Mouse (Mus musculus) ovary, postnatal 10 days (tissue): ENCODE data around the gene Smarca4.

ENCODE experiments used
- DNase-seq: peaks from one replicate; pipeline ENCODE4 v3.0.0; 2022; ENCODE audit warnings: low spot score

The Smarca4 gene

GRCm38 (mm10) chr9:21752252-21752792 lies 136.4 kb downstream of the Smarca4 start:
- DNase-seq: peak; percentile 32
